Mouse (Mus musculus) urinary bladder, postnatal 0 days (tissue): ENCODE measurements around the gene Tmub1. TPM values are rescaled to one million over a fixed set of nuclear protein-coding genes. Genes with fewer than 3 reads are reported as not detected.

Experiments used
- polyA plus RNA-seq: library from polyadenylated mRNA; unstranded; fragments of >200 nt; fragmentation: Nextera tagmentation; extraction: Ambion mirVana; gene quantifications from 2 replicates; pipeline ENCODE4 v1.2.1, GENCODE M21; 2015

Gene Tmub1
- 12.5 and 14.3 TPM in 2 replicates for polyA plus RNA-seq

DNA sequence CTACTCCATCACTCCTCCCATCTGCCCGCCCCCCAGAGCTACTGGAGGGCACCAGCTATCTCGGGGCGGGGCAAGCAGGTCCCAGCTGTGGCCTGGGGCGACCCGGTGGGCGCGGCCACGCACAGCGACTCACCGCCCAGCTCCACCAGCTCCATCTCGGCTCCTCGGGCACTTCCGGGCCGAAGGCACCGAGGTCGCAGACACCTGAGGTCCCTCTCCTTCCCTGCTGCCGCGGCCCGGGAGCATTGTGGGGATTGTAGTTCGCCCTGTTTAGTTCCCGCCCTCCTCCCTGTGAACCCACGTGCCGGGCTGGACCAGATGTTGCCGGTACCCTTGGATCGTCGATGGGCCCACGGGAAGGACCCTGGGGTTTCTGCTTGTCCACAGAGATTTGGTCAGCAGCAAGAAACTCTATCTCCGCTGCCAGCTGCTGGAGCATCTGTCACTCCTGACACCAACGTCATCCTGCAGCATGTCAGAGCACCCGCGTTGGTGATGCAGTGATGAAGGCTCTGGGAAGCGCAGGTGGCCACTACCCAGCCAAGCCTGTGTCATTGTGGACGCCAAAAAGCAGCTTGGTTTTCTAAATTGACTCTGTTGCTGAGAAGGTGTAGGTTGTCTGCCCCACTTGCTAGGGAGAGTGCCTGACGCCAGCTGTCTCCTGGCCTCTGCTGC lies at the start of gene Tmub1:
Tmub1 (minus strand) TSS at position 231 of the 675 bp plus-strand sequence.

DNA sequence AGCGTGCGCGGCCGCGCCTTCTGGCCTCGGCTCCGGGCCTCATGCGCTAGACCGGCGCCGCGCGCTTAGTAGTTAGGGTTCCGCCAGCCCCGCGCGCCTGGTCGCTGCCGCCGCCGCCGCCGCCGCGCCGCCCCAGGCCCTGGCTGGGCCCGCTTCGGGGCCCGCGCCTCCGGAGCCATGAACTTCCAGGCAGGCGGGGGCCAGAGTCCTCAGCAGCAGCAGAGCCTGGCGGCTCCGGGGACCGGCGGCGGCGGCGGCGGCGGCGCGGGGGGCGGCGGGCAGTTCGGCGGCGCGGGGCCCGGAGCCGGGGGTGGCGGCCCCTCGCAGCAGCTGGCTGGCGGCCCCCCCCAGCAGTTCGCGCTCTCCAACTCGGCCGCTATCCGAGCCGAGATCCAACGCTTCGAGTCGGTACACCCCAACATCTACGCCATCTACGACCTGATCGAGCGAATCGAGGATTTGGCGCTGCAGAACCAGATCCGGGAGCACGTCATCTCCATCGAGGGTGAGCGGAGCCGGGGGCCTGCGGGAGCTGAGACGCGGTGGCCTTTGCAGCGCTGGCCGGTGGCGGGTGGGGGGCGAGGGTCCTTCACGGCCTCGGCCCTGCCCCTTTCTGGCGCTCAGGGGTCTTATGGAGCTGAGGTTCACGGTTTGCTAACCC lies 4.5 kb upstream of the Tmub1 start, which contains the start of gene Agap3:
Agap3 (plus strand) TSS at position 148 of the 661 bp plus-strand sequence.

DNA sequence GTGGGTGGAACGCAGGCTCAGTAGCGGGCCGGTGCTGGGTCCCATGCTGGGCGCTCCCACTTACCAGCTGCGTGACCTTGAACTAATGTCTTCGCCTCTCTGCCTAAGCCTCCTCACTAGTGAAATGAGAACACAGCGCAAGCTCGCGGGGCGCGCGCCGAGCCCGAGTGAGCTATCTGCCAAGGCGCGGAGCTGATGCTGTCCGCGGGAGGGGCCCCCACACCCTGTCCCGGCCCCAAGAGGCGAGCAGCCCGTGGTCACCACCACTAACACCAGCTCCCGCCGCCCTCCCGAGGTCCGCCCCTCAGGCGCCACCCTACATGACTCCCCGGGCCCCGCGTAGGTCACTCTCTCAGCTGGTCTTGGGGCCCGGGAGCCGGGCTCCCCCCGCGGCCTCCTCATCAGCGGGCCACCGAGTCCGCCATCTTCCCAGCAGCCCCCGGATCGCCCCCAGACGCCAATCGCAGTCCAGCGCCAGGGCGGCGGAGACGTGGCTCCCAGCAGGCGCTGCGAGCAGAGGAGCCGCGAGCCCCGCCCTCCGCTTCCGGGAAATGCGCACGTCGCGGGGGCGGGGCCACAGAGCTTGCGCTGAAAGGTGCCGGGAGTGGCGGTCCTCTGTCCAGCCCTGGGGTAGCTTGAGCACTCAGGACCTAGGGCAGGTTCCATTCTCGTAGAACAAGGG lies 2.8 kb downstream of the Tmub1 start, which contains the start of gene Fastk:
Fastk (minus strand) TSS at position 542 of the 682 bp plus-strand sequence.

DNA sequence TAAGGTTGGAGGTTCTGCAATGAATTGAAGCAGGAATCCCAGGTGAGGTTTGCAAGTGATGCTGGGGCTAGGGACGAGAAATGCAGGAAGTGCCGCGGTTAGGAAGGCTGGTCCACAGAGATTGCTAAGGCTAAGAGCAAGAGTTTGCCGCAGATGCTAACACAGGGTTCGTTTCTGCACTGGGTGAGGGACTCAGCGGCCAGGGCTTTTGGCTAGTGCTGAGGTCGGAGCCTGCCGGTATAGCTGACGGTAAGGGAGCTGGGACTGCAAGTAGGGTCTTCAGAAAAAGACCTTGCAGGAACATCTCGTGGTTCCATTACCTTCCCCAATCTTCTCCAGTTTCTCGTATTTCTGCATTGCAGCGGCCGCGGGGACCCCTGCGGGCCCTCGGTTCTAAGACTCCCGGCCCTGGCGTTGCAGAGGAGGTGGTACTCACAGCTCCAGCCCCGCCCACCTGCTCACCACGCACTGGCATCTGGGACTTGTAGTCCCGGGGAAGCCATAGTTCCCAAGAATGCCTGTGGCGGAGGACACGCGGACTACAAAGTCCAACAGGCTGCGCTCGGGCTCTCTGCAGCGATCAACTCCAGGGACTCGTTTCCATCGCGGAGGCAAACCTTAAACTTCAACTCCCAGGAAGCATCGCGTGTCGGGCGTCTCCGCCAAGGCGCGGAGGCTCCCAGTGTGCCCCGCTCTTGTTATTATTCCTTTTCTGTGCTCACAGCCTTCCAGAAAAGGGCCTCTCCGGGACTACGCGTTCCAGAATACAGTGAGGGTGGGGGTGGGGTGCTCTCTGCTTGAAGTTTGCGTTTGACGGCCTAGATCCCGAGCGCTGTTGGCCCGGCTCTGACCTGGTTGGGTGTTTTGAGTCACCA lies 24.3 kb downstream of the Tmub1 start, which contains the start of the genes Cdk5 and Slc4a2:
Cdk5 (minus strand) TSS at position 402 of the 875 bp plus-strand sequence.
Slc4a2 (plus strand) TSS at position 709 of the 875 bp plus-strand sequence.

GRCm38 (mm10) chr5:24413042-24413693 lies 34.5 kb downstream of the Tmub1 start, which contains the start of gene Asic3:
Gene Asic3 (plus strand): TSS chr5:24413392.

Other genes with a start within 250 kb of the Tmub1 start
- 4.7 and 7.1 TPM in 2 replicates for gene Kcnh2, start 96.2 kb downstream of the Tmub1 start, polyA plus RNA-seq
- gene Nos3, start 83.0 kb downstream of the Tmub1 start, polyA plus RNA-seq, result 2.3 and 2.8 TPM in 2 replicates
- 1.0 and 1.3 TPM in 2 replicates for gene Atg9b, start 55.7 kb downstream of the Tmub1 start, polyA plus RNA-seq
- gene Abcb8, start 54.2 kb downstream of the Tmub1 start, polyA plus RNA-seq, result 18.7 and 21.8 TPM in 2 replicates
- gene Asic3, start 34.5 kb downstream of the Tmub1 start, polyA plus RNA-seq, result 0.13 TPM in 1 of 2 replicates, not detected in the other
- 28.3 and 30.0 TPM in 2 replicates for gene Cdk5, start 24.3 kb downstream of the Tmub1 start, polyA plus RNA-seq
- gene Slc4a2, start 24.0 kb downstream of the Tmub1 start, polyA plus RNA-seq, result 32.6 and 35.5 TPM in 2 replicates
- 83.8 and 89.2 TPM in 2 replicates for gene Fastk, start 2.6 kb downstream of the Tmub1 start, polyA plus RNA-seq
- gene Agap3, start 4.3 kb upstream of the Tmub1 start, polyA plus RNA-seq, result 20.8 and 25.5 TPM in 2 replicates
- gene Gbx1, start 79.3 kb upstream of the Tmub1 start, polyA plus RNA-seq, result 0.07 TPM in 1 of 2 replicates, not detected in the other
- gene Asb10, start 93.1 kb upstream of the Tmub1 start, polyA plus RNA-seq, result 0.13 and 0.15 TPM in 2 replicates
- not detected in 2 replicates for gene 4931409K22Rik, start 109.0 kb upstream of the Tmub1 start, polyA plus RNA-seq
- 48.3 and 51.4 TPM in 2 replicates for gene Abcf2, start 129.6 kb upstream of the Tmub1 start, polyA plus RNA-seq
- gene Chpf2, start 138.9 kb upstream of the Tmub1 start, polyA plus RNA-seq, result 22.6 and 22.9 TPM in 2 replicates
- 30.0 and 39.1 TPM in 2 replicates for gene Smarcd3, start 176.6 kb upstream of the Tmub1 start, polyA plus RNA-seq
- 24.7 and 26.9 TPM in 2 replicates for gene Nub1, start 237.7 kb upstream of the Tmub1 start, polyA plus RNA-seq